ENCODE assay signal across 8 mouse cellular contexts in the genomic region with DNA sequence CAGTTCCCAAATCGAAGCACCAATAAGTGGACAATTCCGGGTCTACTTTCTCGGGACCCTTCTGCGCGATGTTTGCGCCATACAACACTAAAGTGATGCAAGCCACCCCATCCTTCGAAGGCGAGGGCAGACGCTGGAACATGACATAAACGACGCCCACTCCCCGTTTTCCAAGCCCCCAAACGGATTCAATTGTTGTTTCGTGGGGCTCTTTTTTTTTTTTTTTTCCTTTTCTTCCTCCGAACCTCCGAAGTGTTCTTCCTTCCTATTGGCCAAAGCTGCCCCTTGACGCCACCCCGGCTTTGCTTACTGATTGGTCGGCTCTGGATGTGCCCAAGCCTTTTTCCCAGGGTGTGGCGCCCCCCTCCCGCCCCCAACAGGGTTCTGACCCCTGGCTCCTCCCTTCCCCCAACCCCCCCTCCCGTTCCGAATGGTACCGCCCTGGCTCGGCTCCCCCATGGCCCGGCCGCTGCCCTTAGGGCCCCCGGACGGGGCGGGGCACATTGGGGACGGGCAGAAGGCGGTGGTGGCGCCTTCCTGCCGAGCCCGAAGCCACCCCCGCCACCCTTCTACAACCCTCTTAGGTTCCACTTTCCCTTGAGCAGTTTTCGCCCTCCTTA. TPM values are rescaled to one million over a fixed set of nuclear protein-coding genes. Genes with fewer than 3 reads are reported as not detected.
DNase-seq lines count a peak whose midpoint lies in the region; ATAC-seq lines count a peak whose summit lies in the region.

No protein-coding gene starts in this region.

- H3K4me2 ChIP-seq in intestine, embryonic 15.5 days (replicated peaks): peak overlapping the region; percentile 60

- H3K36me3 ChIP-seq in intestine, embryonic 15.5 days: no peaks in the 10 kb centered on the region

- intact Hi-C loops in left cerebral cortex, postnatal 36 days (cut with DNase I): loop anchor here (2.0 kb wide), 1 partner anchor 58 kb away; no protein-coding TSS in a partner anchor

- no peaks in the 10 kb centered on the region for H3K9me3 ChIP-seq in intestine, embryonic 15.5 days

- H3K4me1 ChIP-seq in intestine, embryonic 15.5 days (replicated peaks): no peaks in the 10 kb centered on the region

- peak overlapping the region; percentile 90 for H3K27ac ChIP-seq in intestine, embryonic 15.5 days

- H3K9ac ChIP-seq in intestine, embryonic 15.5 days: peak overlapping the region; percentile 39; the same call in 1 of the 2 replicates

- no peaks in the 10 kb centered on the region for H3K27me3 ChIP-seq in intestine, embryonic 15.5 days (replicated peaks)

- peak; percentile 91 for ATAC-seq in cerebellum, adult (ENCODE audit: insufficient number of reproducible peaks, low FRiP score, low TSS enrichment)
- ATAC-seq in intestine, embryonic 15.5 days: peak; percentile 88

- peak overlapping the region; percentile 48 for H3K4me3 ChIP-seq in intestine, embryonic 15.5 days (replicated peaks)

- DNase-seq in cerebellum, adult 8-10 months: no peak
- DNase-seq in embryo, embryonic 10.5 days (ENCODE audit: low spot score): peak; percentile 89
- peak; percentile 66 to 80 for DNase-seq in gastrocnemius, adult 8-10 months (ENCODE audit: low spot score in 2 of 2)
- peak; percentile 66 for DNase-seq in left cerebral cortex, postnatal 36 days (ENCODE audit: low spot score in 2 of 2)
- peak; percentile 91 for DNase-seq in mesoderm, embryonic 11.5 days (ENCODE audit: low read depth, low spot score)
- DNase-seq in skeletal muscle tissue, adult 2 months (ENCODE audit: low read depth, low spot score): peak; percentile 90

- 18% methylated on average over 32 of the region's 37 CpGs for WGBS in intestine, embryonic 15.5 days

RNA-seq across cellular contexts. Expression of gene Utp14a, which starts 27.8 kb away (rescaled TPM):
- 10 to 100 TPM in 3 of 4 experiments, 1 to 10 TPM in 1; 9.5 to 18.7 (median 11.6) TPM for total RNA-seq in gastrocnemius, adult 8-10 months (2022)
- 15.4 and 16.4 TPM in 2 replicates for polyA plus RNA-seq in intestine, embryonic 15.5 days (2015; fragmentation: Nextera tagmentation; extraction: Ambion mirVana)
- 10 to 100 TPM; 15.6 to 18.4 TPM for total RNA-seq in left cerebral cortex, postnatal 36 days (2021)

RNA-seq across cellular contexts. Expression of gene Bcorl1, which starts 56.7 kb away (rescaled TPM):
- 1 to 10 TPM; 6.2 to 9.3 (median 8.0) TPM for total RNA-seq in gastrocnemius, adult 8-10 months (2022)
- 4.9 and 5.1 TPM in 2 replicates for polyA plus RNA-seq in intestine, embryonic 15.5 days (2015; fragmentation: Nextera tagmentation; extraction: Ambion mirVana)
- 10 to 100 TPM; 17.9 to 20.4 TPM for total RNA-seq in left cerebral cortex, postnatal 36 days (2021)
